Mouse (Mus musculus): ENCODE data around the gene Gm28891.
"Not testable (repeated sequence)": the region's sequence is repeated elsewhere in the genome, so short reads cannot be mapped to it uniquely, and the experiment has no call there.

The Gm28891 gene

DNA sequence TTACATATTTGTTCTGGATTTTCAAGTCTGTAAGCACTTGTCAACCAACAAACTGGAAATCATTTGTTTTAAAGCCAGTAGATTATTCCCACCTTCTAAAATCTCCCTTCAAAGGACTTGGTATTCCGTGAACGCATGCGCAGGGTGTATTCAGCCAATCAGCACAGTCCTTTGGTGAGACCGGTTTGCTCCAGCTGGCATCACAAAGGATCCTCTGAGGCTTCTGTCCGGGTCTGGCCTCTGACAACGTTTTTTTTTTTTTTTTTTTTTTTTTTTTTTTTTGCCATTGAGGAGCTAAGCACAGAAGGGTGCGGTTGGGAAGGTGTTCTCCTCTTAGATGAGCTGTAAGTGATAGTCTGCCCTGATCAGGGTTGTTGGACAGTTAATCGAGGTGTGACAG lies at the start of gene Gm28891:
TSS of gene Gm28891 (plus strand) at position 301 of the 400 bp plus-strand sequence.
- not testable (repeated sequence) for DNase-seq

Data from thymus, postnatal 4 days (tissue).